Mouse (Mus musculus): ENCODE measurements around the gene H13. TPM values are rescaled to one million over a fixed set of nuclear protein-coding genes. Genes with fewer than 3 reads are reported as not detected.

H13 gene
- polyA plus RNA-seq, 1 experiment from 2014 or later, result 74.6 TPM

DNA sequence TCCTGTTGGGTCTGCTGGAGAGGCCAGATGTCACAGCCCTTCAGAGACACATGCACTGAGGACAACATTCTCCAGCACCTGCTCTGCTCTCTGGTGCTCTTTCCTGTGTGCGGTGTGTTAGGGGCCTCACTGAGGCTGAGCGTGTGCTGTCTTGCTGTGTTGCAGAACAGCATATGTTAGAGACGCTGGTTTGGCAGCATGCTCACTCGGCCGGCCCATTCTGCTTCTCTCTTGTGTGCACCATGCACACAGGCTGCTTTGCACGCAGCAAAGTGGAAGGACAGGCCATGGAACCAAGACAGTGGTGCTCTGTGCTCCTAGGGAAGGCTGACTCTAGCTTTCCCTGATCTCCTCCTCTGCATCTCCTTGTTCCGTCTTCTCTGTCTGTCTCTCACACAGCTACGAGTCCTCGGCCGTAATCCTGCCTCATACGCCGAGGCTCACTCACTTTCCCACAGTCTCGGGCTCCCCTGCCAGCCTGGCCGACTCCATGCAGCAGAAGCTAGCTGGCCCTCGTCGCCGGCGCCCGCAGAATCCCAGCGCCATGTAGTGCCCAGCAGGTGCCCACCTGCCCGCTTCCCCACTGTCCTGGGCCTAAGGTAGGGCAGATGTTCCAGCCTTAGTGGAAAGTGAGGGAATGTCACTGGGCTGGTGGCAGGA lies 34.5 kb downstream of the H13 start:
- Histone ChIP-seq H3K36me3 (ENCODE audit: control insufficient read depth, insufficient read depth, low read length) (peaks cover 79% of the 10 kb centered on the region), H3K9me3 (ENCODE audit: control insufficient read depth, low read length) (no peaks in the 10 kb centered on the region), H3K4me1 (ENCODE audit: control insufficient read depth in 2 of 2, insufficient read depth in 2 of 2, low read length in 2 of 2) (peaks cover 8 to 33% of the 10 kb centered on the region in 2 experiments), H3K27ac (replicated peaks in 1 of 2; ENCODE audit: control insufficient read depth in 1 of 2, insufficient read depth in 1 of 2, low read depth in 2 of 2, low read length in 2 of 2) (no peak overlapping the region), H3K4me3 (ENCODE audit: control insufficient read depth in 1 of 2, insufficient read depth in 1 of 2, low read depth in 1 of 2, low read length in 2 of 2) (no peak overlapping the region), H3K27me3 (ENCODE audit: control insufficient read depth, insufficient read depth, low read length) (no peaks in the 10 kb centered on the region), H3K4me2 (ENCODE audit: low read length) (no peak overlapping the region), H3K9ac (ENCODE audit: low read length) (no peak overlapping the region)
- WGBS, result 92% methylated on average over 21 of the region's 21 CpGs
- ATAC-seq (ENCODE audit: insufficient number of reproducible peaks, insufficient read depth, low FRiP score, low read depth), result no peak

GRCm38 (mm10) chr2:152704256-152704605 lies 35.0 kb downstream of the H13 start:
- Histone ChIP-seq H3K27ac (replicated peaks in 1 of 2; ENCODE audit: control insufficient read depth in 1 of 2, insufficient read depth in 1 of 2, low read depth in 2 of 2, low read length in 2 of 2) (no peak overlapping the region), H3K9ac (ENCODE audit: low read length) (no peak overlapping the region), H3K9me3 (ENCODE audit: control insufficient read depth, low read length) (no peaks in the 10 kb centered on the region), H3K27me3 (ENCODE audit: control insufficient read depth, insufficient read depth, low read length) (no peaks in the 10 kb centered on the region), H3K4me2 (ENCODE audit: low read length) (no peak overlapping the region), H3K4me3 (ENCODE audit: control insufficient read depth in 1 of 2, insufficient read depth in 1 of 2, low read depth in 1 of 2, low read length in 2 of 2) (no peak overlapping the region), H3K4me1 (ENCODE audit: control insufficient read depth in 2 of 2, insufficient read depth in 2 of 2, low read length in 2 of 2) (peaks cover 8 to 29% of the 10 kb centered on the region in 2 experiments), H3K36me3 (ENCODE audit: control insufficient read depth, insufficient read depth, low read length) (peaks cover 74% of the 10 kb centered on the region)
- WGBS, result 87% methylated on average over 5 of the region's 5 CpGs
- no peak for ATAC-seq (ENCODE audit: insufficient number of reproducible peaks, insufficient read depth, low FRiP score, low read depth)

DNA sequence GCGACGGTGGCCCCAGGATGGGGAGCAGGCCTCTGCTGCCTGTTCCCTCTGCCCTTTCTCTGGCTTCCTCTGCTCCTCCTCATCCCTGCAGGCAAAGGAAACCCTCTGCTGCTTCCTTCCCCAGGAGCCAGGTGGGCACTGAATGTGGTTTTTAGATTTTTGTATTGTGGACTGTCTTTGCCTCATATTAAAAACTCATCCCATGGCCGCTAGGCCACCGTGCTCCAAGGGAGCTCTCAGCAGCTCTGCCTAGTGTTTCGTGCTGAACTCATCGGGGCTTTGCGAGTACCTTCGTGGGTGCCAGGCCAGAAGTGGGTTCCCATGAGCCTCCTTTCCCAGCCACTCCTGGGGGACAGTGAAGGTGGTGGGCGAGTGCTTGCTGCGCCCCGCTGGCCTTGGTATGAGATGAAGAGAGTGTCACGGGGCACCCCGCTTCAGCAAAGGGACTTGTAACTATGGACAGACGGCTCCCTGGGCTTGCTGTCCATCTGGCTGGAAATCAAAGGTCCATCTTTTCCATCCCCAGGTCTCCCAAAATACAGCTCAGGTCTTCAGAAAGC lies 35.6 kb downstream of the H13 start:
- ATAC-seq (ENCODE audit: insufficient number of reproducible peaks, insufficient read depth, low FRiP score, low read depth), result no peak
- H3K36me3 ChIP-seq (ENCODE audit: control insufficient read depth, insufficient read depth, low read length), result peaks cover 67% of the 10 kb centered on the region
- H3K9me3 ChIP-seq (ENCODE audit: control insufficient read depth, low read length), result no peaks in the 10 kb centered on the region

GRCm38 (mm10) chr2:152705993-152706571 lies 36.8 kb downstream of the H13 start:
- no peaks in the 10 kb centered on the region for H3K9me3 ChIP-seq (ENCODE audit: control insufficient read depth, low read length)
- H3K36me3 ChIP-seq (ENCODE audit: control insufficient read depth, insufficient read depth, low read length), result peaks cover 55% of the 10 kb centered on the region
- peak overlapping the region; percentile 28 to 90 for H3K27ac ChIP-seq (replicated peaks in 1 of 2; ENCODE audit: control insufficient read depth in 1 of 2, insufficient read depth in 1 of 2, low read depth in 2 of 2, low read length in 2 of 2)
- H3K4me2 ChIP-seq (ENCODE audit: low read length), result no peak overlapping the region
- no peak overlapping the region for H3K4me3 ChIP-seq (ENCODE audit: control insufficient read depth in 1 of 2, insufficient read depth in 1 of 2, low read depth in 1 of 2, low read length in 2 of 2)
- no peaks in the 10 kb centered on the region for H3K27me3 ChIP-seq (ENCODE audit: control insufficient read depth, insufficient read depth, low read length)
- no peak overlapping the region for H3K9ac ChIP-seq (ENCODE audit: low read length)
- peaks cover 8 to 23% of the 10 kb centered on the region in 2 experiments for H3K4me1 ChIP-seq (ENCODE audit: control insufficient read depth in 2 of 2, insufficient read depth in 2 of 2, low read length in 2 of 2)
- no peak; the same call in 1 of the 2 replicates for ATAC-seq (ENCODE audit: insufficient number of reproducible peaks, insufficient read depth, low FRiP score, low read depth)
- 79% methylated on average over 22 of the region's 22 CpGs for WGBS

More for the DNA sequence above, 35.6 kb downstream of the H13 start:
- 94% methylated on average over 14 of the region's 14 CpGs for WGBS
- Histone ChIP-seq H3K4me2 (ENCODE audit: low read length) (no peak overlapping the region), H3K4me1 (ENCODE audit: control insufficient read depth in 2 of 2, insufficient read depth in 2 of 2, low read length in 2 of 2) (peaks cover 8 to 23% of the 10 kb centered on the region in 2 experiments), H3K4me3 (ENCODE audit: control insufficient read depth in 1 of 2, insufficient read depth in 1 of 2, low read depth in 1 of 2, low read length in 2 of 2) (no peak overlapping the region), H3K27me3 (ENCODE audit: control insufficient read depth, insufficient read depth, low read length) (no peaks in the 10 kb centered on the region), H3K9ac (ENCODE audit: low read length) (no peak overlapping the region), H3K27ac (replicated peaks in 1 of 2; ENCODE audit: control insufficient read depth in 1 of 2, insufficient read depth in 1 of 2, low read depth in 2 of 2, low read length in 2 of 2) (peak overlapping the region in 1 of 2 experiments; percentile 90; a peak in 2 of 4 replicates)

GRCm38 (mm10) chr2:152707186-152707585 lies 37.9 kb downstream of the H13 start:
- Histone ChIP-seq H3K9ac (ENCODE audit: low read length) (peak overlapping the region; percentile 77), H3K36me3 (ENCODE audit: control insufficient read depth, insufficient read depth, low read length) (peaks cover 44% of the 10 kb centered on the region), H3K9me3 (ENCODE audit: control insufficient read depth, low read length) (no peaks in the 10 kb centered on the region), H3K27me3 (ENCODE audit: control insufficient read depth, insufficient read depth, low read length) (no peaks in the 10 kb centered on the region), H3K27ac (replicated peaks in 1 of 2; ENCODE audit: control insufficient read depth in 1 of 2, insufficient read depth in 1 of 2, low read depth in 2 of 2, low read length in 2 of 2) (peak overlapping the region; percentile 83 to 90), H3K4me2 (ENCODE audit: low read length) (peak overlapping the region; percentile 68), H3K4me3 (ENCODE audit: control insufficient read depth in 1 of 2, insufficient read depth in 1 of 2, low read depth in 1 of 2, low read length in 2 of 2) (peak overlapping the region; percentile 47 to 52), H3K4me1 (ENCODE audit: control insufficient read depth in 2 of 2, insufficient read depth in 2 of 2, low read length in 2 of 2) (peaks cover 8 to 23% of the 10 kb centered on the region in 2 experiments)
- 10% methylated on average over 5 of the region's 7 CpGs for WGBS
- no peak; the same call in 1 of the 2 replicates for ATAC-seq (ENCODE audit: insufficient number of reproducible peaks, insufficient read depth, low FRiP score, low read depth)

DNA sequence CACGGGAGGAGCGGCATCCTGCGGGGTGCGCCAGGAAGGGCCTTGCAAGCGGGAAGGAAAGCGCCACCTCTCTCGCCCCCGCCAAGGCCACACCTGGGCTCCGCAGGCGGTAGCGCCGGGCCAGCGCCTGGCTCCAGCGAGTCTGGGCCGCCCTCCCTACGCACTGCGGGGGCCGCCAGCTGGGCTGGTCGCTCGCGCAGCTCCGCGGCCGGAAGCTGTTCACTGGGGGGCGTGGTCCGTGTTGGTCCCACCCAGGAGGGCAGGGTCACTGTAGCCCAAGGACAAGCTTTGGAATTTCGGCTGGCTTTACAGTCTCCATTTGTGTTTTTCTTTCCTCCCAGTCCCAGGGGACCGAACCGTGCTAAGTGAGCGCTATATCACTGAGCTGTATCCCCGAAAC lies 38.4 kb downstream of the H13 start:
- no peaks in the 10 kb centered on the region for H3K27me3 ChIP-seq (ENCODE audit: control insufficient read depth, insufficient read depth, low read length)
- H3K27ac ChIP-seq (replicated peaks in 1 of 2; ENCODE audit: control insufficient read depth in 1 of 2, insufficient read depth in 1 of 2, low read depth in 2 of 2, low read length in 2 of 2), result peak overlapping the region; percentile 83 to 90
- peak overlapping the region; percentile 77 for H3K9ac ChIP-seq (ENCODE audit: low read length)
- peak overlapping the region; percentile 47 to 52 for H3K4me3 ChIP-seq (ENCODE audit: control insufficient read depth in 1 of 2, insufficient read depth in 1 of 2, low read depth in 1 of 2, low read length in 2 of 2)
- peak; percentile 96 for ATAC-seq (ENCODE audit: insufficient number of reproducible peaks, insufficient read depth, low FRiP score, low read depth)
- WGBS, result 1% methylated on average over 31 of the region's 31 CpGs
- H3K4me1 ChIP-seq (ENCODE audit: control insufficient read depth in 2 of 2, insufficient read depth in 2 of 2, low read length in 2 of 2), result peaks cover 8 to 23% of the 10 kb centered on the region in 2 experiments
- H3K9me3 ChIP-seq (ENCODE audit: control insufficient read depth, low read length), result no peaks in the 10 kb centered on the region
- H3K4me2 ChIP-seq (ENCODE audit: low read length), result peak overlapping the region; percentile 68
- peaks cover 40% of the 10 kb centered on the region for H3K36me3 ChIP-seq (ENCODE audit: control insufficient read depth, insufficient read depth, low read length)

DNA sequence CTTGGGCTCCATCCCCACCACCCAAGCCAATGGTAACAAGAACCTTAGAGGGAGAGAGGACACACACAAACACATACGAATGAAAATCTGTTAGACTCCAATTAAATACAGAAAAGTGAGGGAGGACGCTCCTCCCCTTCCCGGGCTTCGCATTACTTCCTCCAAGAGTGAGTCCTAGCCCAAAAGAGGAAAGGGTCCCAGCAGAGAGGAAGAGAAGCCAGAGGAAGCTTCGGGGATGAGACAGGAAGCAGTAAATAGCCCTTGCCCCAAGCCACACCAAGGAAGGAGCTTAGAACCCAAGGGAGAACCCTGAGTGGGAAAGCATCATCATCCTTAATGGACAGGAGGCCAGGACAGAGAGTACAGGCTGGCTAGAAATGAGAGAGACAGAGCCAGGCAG lies 39.8 kb downstream of the H13 start:
- no peaks in the 10 kb centered on the region for H3K9me3 ChIP-seq (ENCODE audit: control insufficient read depth, low read length)
- H3K4me1 ChIP-seq (ENCODE audit: control insufficient read depth in 2 of 2, insufficient read depth in 2 of 2, low read length in 2 of 2), result peaks cover 8 to 23% of the 10 kb centered on the region in 2 experiments
- no peaks in the 10 kb centered on the region for H3K27me3 ChIP-seq (ENCODE audit: control insufficient read depth, insufficient read depth, low read length)
- H3K4me3 ChIP-seq (ENCODE audit: control insufficient read depth in 1 of 2, insufficient read depth in 1 of 2, low read depth in 1 of 2, low read length in 2 of 2), result no peak overlapping the region
- no peak for ATAC-seq (ENCODE audit: insufficient number of reproducible peaks, insufficient read depth, low FRiP score, low read depth)
- H3K4me2 ChIP-seq (ENCODE audit: low read length), result no peak overlapping the region
- no peak overlapping the region for H3K9ac ChIP-seq (ENCODE audit: low read length)
- no peak overlapping the region for H3K27ac ChIP-seq (replicated peaks in 1 of 2; ENCODE audit: control insufficient read depth in 1 of 2, insufficient read depth in 1 of 2, low read depth in 2 of 2, low read length in 2 of 2)
- H3K36me3 ChIP-seq (ENCODE audit: control insufficient read depth, insufficient read depth, low read length), result peaks cover 25% of the 10 kb centered on the region
- WGBS, result 84% methylated on average over 5 of the region's 5 CpGs

Data from heart, embryonic 14.5 days (tissue).